Mouse (Mus musculus): Measurements from ENCODE around the gene Fuz. TPM values are rescaled to one million over a fixed set of nuclear protein-coding genes. Genes with fewer than 3 reads are reported as not detected.

Fuz gene
- polyA plus RNA-seq, 1 experiment from 2014 or later: 22.2 TPM

GRCm38 (mm10) chr7:44853596-44854355, 42.1 kb upstream of the Fuz start:
- Histone ChIP-seq H3K9ac (peak overlapping the region; percentile 56), H3K36me3 (peaks cover 7% of the 10 kb centered on the region; the same call in 1 of the 2 replicates), H3K4me2 (peak overlapping the region; percentile 88), H3K27me3 (replicated peaks) (no peaks in the 10 kb centered on the region), H3K27ac (peak overlapping the region; percentile 99), H3K4me3 (replicated peaks) (peak overlapping the region; percentile 57), H3K4me1 (peaks cover 63% of the 10 kb centered on the region), H3K9me3 (no peaks in the 10 kb centered on the region)
- no peak for ATAC-seq (ENCODE audit: insufficient read depth, low FRiP score, low read depth)
- WGBS: 27% methylated on average over 26 of the region's 26 CpGs

GRCm38 (mm10) chr7:44854356-44855031, 41.4 kb upstream of the Fuz start:
- WGBS: 1% methylated on average over 45 of the region's 45 CpGs
- Histone ChIP-seq H3K4me1 (peaks cover 63% of the 10 kb centered on the region), H3K4me2 (peak overlapping the region; percentile 88), H3K9ac (peak overlapping the region; percentile 56), H3K27ac (peak overlapping the region; percentile 99), H3K36me3 (peaks cover 7% of the 10 kb centered on the region; the same call in 1 of the 2 replicates), H3K27me3 (replicated peaks) (no peaks in the 10 kb centered on the region), H3K9me3 (no peaks in the 10 kb centered on the region), H3K4me3 (replicated peaks) (peak overlapping the region; percentile 57)
- peak; percentile 72 for ATAC-seq (ENCODE audit: insufficient read depth, low FRiP score, low read depth)

GRCm38 (mm10) chr7:44855036-44855435, 40.8 kb upstream of the Fuz start:
- H3K9ac ChIP-seq: peak overlapping the region; percentile 56
- H3K27me3 ChIP-seq (replicated peaks): no peaks in the 10 kb centered on the region
- WGBS: 41% methylated on average over 10 of the region's 10 CpGs
- H3K4me3 ChIP-seq (replicated peaks): peak overlapping the region; percentile 57
- H3K27ac ChIP-seq: peak overlapping the region; percentile 99
- H3K36me3 ChIP-seq: peaks cover 7% of the 10 kb centered on the region; the same call in 1 of the 2 replicates
- H3K9me3 ChIP-seq: no peaks in the 10 kb centered on the region
- H3K4me1 ChIP-seq: peaks cover 63% of the 10 kb centered on the region
- no peak for ATAC-seq (ENCODE audit: insufficient read depth, low FRiP score, low read depth)
- peak overlapping the region; percentile 88 for H3K4me2 ChIP-seq

- H3K4me1 ChIP-seq: peaks cover 60% of the 10 kb centered on the region
- H3K27ac ChIP-seq: peak overlapping the region; percentile 82
- peak overlapping the region; percentile 62 for H3K4me3 ChIP-seq (replicated peaks)
- peak overlapping the region; percentile 87 for H3K4me2 ChIP-seq
- no peaks in the 10 kb centered on the region for H3K9me3 ChIP-seq
- peaks cover 8% of the 10 kb centered on the region; the same call in 1 of the 2 replicates for H3K36me3 ChIP-seq
- no peak for ATAC-seq (ENCODE audit: insufficient read depth, low FRiP score, low read depth)
- peak overlapping the region; percentile 72; the same call in 1 of the 2 replicates for H3K9ac ChIP-seq
- no peaks in the 10 kb centered on the region for H3K27me3 ChIP-seq (replicated peaks)
- 57% methylated on average over 9 of the region's 9 CpGs for WGBS
Observed at GRCm38 (mm10) chr7:44856265-44856916, 39.5 kb upstream of the Fuz start.

GRCm38 (mm10) chr7:44857042-44857552, 38.8 kb upstream of the Fuz start, which contains the start of gene Pnkp:
Gene Pnkp, plus strand, starts transcription at chr7:44857139.
- Histone ChIP-seq H3K4me2 (peak within 1 kb of the TSS; percentile 87), H3K4me1 (peaks cover 60% of the 10 kb centered on the region), H3K36me3 (0 out of 2 replicates have a peak, but pooled peaks cover 12% of the 10 kb centered on the region), H3K9me3 (no peaks in the 10 kb centered on the region), H3K4me3 (replicated peaks) (peak within 1 kb of the TSS; percentile 62), H3K27ac (peak within 1 kb of the TSS; percentile 82), H3K9ac (peak within 1 kb of the TSS; percentile 72), H3K27me3 (replicated peaks) (no peaks in the 10 kb centered on the region)
- under 1% methylated on average over 32 of the region's 32 CpGs for WGBS
- ATAC-seq (ENCODE audit: insufficient read depth, low FRiP score, low read depth): peak; percentile 24; the same call in 1 of the 2 replicates

DNA sequence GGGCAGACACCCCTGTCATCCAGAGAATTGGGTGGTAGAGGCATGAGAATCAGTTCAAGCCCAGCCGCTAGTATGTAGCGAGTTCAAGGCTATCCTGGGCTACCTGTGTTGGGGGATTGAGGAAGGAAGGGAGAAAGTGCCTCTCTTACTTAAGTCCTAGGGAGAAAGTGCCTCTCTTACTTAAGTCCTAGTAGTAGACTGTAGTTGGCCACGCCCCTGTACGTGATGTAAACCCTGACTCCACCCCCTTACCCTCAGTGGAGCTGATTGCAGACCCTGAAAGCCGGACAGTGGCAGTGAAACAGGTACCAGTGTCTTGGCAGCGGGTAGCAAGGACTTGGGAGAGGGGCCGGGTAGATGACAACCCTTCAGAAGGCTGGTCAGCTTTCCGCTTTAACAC, 38.0 kb upstream of the Fuz start:
- peak overlapping the region; percentile 62 for H3K4me3 ChIP-seq (replicated peaks)
- H3K9me3 ChIP-seq: no peaks in the 10 kb centered on the region
- WGBS: 21% methylated on average over 8 of the region's 8 CpGs
- H3K27me3 ChIP-seq (replicated peaks): no peaks in the 10 kb centered on the region
- no peak overlapping the region for H3K9ac ChIP-seq
- peak overlapping the region; percentile 87 for H3K4me2 ChIP-seq
- H3K4me1 ChIP-seq: peaks cover 52% of the 10 kb centered on the region
- H3K27ac ChIP-seq: peak overlapping the region; percentile 82
- no peak for ATAC-seq (ENCODE audit: insufficient read depth, low FRiP score, low read depth)
- H3K36me3 ChIP-seq: peaks cover 16% of the 10 kb centered on the region

DNA sequence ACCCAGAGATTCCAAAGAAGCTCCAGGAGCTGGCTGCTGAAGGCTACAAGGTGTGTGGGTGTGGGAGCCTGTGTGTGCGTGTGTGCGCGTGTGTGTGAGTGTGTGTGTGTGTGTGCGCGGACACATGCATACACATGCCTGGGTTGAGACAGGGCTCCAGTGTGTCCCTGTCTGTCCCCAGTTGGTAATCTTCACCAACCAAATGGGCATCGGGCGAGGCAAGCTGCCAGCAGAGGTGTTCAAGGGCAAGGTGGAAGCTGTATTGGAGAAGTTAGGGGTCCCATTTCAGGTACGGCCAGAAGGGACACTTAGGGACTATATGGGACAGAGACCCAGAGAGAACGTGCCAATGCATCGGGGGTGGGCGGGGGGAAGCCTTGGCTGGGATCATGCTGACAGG, 36.0 kb upstream of the Fuz start:
- no peak for ATAC-seq (ENCODE audit: insufficient read depth, low FRiP score, low read depth)
- H3K27ac ChIP-seq: no peak overlapping the region

DNA sequence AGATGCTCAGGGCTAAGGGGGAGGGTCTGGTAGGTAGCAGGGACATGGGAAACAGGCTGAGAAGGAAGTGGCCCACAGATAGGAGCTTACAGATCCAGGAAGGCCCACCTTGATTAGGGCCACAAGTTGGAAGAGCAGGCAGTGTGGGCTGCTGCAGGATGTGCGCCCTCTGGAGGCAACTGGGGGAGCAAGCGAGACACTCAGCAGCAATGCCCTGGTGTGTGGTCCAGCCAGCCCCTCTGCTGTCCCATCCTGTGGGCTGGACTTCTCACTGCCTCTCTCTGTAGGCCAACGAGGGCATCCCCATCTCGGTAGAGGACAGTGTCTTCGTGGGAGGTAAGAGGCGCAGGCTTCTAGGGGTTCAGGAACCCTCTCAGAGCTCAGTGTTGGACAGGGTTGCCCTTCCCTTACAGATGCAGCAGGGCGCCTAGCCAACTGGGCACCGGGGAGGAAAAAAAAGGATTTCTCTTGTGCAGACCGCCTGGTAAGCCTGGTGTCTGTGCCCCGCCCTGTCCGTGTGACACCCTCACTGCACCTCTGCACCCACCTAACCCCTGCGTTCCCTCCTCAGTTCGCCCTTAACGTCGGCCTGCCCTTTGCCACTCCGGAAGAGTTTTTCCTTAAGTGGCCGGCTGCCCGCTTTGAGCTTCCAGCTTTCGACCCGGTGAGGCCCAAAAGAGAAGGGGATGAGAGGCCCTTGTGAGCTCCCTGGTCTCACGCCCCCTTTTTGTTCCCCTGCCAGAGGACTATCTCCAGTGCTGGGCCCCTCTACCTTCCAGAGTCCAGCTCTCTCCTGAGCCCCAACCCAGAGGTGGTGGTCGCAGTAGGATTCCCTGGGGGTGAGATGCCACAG, 35.1 kb upstream of the Fuz start:
- Histone ChIP-seq H3K36me3 (peaks cover 38% of the 10 kb centered on the region), H3K27me3 (replicated peaks) (no peaks in the 10 kb centered on the region), H3K4me2 (no peak overlapping the region), H3K4me3 (replicated peaks) (no peak overlapping the region), H3K9ac (no peak overlapping the region), H3K9me3 (no peaks in the 10 kb centered on the region), H3K27ac (peak overlapping the region; percentile 61; the same call in 1 of the 2 replicates), H3K4me1 (peaks cover 45% of the 10 kb centered on the region)
- 52% methylated on average over 22 of the region's 22 CpGs for WGBS
- peak; percentile 25 for ATAC-seq (ENCODE audit: insufficient read depth, low FRiP score, low read depth)

More for the DNA sequence above, 36.0 kb upstream of the Fuz start:
- Histone ChIP-seq H3K9ac (no peak overlapping the region), H3K4me2 (no peak overlapping the region), H3K36me3 (peaks cover 36% of the 10 kb centered on the region), H3K4me3 (replicated peaks) (no peak overlapping the region), H3K27me3 (replicated peaks) (no peaks in the 10 kb centered on the region), H3K4me1 (peaks cover 43% of the 10 kb centered on the region), H3K9me3 (no peaks in the 10 kb centered on the region)
- WGBS: 90% methylated on average over 11 of the region's 11 CpGs

GRCm38 (mm10) chr7:44861429-44861816, 34.5 kb upstream of the Fuz start:
- H3K27ac ChIP-seq: peak overlapping the region; percentile 61; the same call in 1 of the 2 replicates
- H3K4me2 ChIP-seq: no peak overlapping the region
- H3K27me3 ChIP-seq (replicated peaks): no peaks in the 10 kb centered on the region
- H3K4me1 ChIP-seq: peaks cover 49% of the 10 kb centered on the region
- 76% methylated on average over 14 of the region's 14 CpGs for WGBS
- no peaks in the 10 kb centered on the region for H3K9me3 ChIP-seq
- H3K4me3 ChIP-seq (replicated peaks): no peak overlapping the region
- H3K36me3 ChIP-seq: peaks cover 38% of the 10 kb centered on the region
- no peak for ATAC-seq (ENCODE audit: insufficient read depth, low FRiP score, low read depth)
- H3K9ac ChIP-seq: no peak overlapping the region

GRCm38 (mm10) chr7:44862434-44862833, 33.4 kb upstream of the Fuz start:
- no peak overlapping the region for H3K27ac ChIP-seq
- H3K27me3 ChIP-seq (replicated peaks): no peaks in the 10 kb centered on the region
- H3K36me3 ChIP-seq: peaks cover 38% of the 10 kb centered on the region
- H3K4me1 ChIP-seq: peaks cover 56% of the 10 kb centered on the region
- H3K4me3 ChIP-seq (replicated peaks): no peak overlapping the region
- H3K9ac ChIP-seq: no peak overlapping the region
- 77% methylated on average over 8 of the region's 8 CpGs for WGBS
- H3K9me3 ChIP-seq: no peaks in the 10 kb centered on the region
- H3K4me2 ChIP-seq: no peak overlapping the region
- no peak for ATAC-seq (ENCODE audit: insufficient read depth, low FRiP score, low read depth)

DNA sequence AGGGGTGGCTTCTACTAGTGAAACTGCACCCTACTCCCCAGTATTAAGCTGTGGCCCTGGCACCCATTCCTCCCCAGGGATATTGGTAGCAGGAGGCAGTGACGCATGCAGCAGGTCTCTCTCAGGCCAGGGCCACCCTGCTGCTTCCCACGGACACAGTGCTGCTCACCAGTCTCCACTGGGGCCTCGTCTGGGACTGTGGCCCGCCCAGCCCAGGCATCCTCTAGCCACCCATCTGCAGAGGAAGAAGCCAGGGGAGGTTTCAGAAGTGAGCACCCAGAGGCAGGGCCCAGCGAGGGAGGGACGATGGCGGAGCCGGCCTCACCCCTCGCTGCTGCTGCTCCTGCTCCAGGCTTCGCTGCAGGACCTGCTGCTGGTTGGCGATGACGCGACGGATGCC, 32.7 kb upstream of the Fuz start:
- H3K9ac ChIP-seq: no peak overlapping the region
- H3K36me3 ChIP-seq: peaks cover 38% of the 10 kb centered on the region
- no peak overlapping the region for H3K4me3 ChIP-seq (replicated peaks)
- peaks cover 56% of the 10 kb centered on the region for H3K4me1 ChIP-seq
- no peaks in the 10 kb centered on the region for H3K27me3 ChIP-seq (replicated peaks)
- H3K27ac ChIP-seq: no peak overlapping the region
- H3K9me3 ChIP-seq: no peaks in the 10 kb centered on the region
- no peak overlapping the region for H3K4me2 ChIP-seq
- 84% methylated on average over 14 of the region's 14 CpGs for WGBS
- no peak for ATAC-seq (ENCODE audit: insufficient read depth, low FRiP score, low read depth)
